Mouse (Mus musculus) fibroblast of lung, adult 2 months (primary cell): ENCODE results near the gene Card11.

Experiments
- DNase-seq: peaks from one replicate; pipeline ENCODE4 v3.0.0-alpha.2; 2011; ENCODE audit warnings: low read depth

Card11 gene

DNA sequence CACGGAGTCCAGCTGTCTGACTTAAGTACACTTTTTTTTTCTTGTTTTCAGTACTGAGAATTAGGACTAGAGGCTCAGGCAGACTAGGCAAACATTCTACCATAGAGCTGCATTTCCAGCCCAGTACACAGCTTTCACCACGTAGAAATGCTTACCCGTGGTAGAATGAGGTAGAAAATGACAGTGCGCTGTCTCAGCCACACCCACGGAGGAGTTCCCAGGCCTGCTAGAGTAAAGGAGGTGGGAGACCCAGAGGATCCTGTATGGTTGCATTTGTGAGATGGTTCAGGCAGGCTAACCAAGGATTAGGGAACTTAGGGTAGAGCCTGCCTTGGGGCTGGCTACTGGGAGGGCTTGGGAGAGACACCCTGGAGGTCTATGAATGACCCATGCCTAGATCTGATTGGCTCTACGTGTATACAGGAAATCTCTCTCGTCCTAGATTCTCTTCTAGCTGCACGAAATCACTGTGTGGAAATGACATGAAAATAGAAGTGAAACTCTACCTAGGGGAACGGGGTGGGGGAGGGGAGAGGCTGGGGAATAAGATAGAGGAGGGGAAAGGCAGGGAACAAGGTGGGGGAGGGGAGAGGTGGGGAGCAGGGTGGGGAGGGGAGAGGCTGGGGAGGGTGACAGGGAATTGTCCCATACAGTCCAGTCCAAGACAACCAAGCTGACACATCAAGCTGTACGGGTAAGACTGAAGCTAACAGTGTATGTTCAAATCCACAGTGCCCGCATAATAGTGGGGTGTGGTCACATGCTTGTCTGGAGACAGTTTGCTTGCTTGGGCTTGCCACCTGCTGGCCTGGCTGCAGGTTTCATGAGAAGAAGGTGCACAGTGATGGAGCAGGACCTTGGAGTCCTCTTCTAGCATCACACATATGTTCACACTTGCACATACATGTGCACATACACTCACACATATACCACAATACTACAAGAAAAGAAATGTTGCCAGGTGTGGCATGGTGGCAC lies 8.0 kb downstream of the Card11 start:
- no peak for DNase-seq

GRCm38 (mm10) chr5:140985311-140986050 lies 14.9 kb downstream of the Card11 start:
- DNase-seq = no peak

DNA sequence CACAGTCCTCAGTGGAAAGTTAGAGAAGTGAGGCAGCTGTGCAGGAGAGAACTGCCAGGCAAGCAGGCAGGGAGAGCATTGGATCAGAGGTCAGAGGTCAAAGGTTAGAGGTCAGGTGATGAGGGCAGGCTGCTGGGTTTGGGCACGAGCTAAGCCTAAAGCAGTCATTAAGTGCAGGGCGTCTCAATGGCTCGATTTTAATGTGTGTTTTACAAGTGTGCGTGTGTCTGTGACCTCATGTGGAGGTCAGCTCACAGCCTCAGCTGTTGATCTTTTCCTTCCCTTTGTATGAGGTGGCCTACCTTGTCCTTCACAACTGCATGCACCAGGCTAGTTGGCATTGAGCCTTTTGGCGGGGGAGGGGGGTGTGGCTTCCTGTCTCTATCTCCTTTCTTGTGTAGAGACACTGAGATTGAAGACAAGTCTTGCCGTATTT lies 19.0 kb downstream of the Card11 start:
- DNase-seq = no peak

DNA sequence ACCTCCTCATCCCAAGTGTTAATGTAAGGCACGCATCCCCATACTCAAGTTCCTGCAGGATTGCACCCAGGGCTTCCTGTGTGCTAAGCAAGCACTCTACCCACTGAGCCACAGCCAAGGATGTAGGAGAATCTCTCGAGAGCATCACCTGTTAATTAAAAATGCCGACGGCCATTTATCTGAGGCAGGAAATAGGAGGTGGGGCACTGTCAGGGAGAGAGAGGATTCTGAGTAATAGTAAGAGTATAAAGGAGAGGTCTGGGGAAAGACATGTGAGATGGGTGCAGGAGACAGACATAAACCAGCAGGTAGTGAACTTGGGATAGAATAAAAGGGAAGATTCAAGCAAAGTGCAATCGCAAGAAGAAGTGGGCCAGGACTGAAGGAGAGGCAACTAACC lies 19.6 kb downstream of the Card11 start:
- no peak for DNase-seq

- DNase-seq = no peak
Observed at GRCm38 (mm10) chr5:140980051-140980450, 20.3 kb downstream of the Card11 start.

DNA sequence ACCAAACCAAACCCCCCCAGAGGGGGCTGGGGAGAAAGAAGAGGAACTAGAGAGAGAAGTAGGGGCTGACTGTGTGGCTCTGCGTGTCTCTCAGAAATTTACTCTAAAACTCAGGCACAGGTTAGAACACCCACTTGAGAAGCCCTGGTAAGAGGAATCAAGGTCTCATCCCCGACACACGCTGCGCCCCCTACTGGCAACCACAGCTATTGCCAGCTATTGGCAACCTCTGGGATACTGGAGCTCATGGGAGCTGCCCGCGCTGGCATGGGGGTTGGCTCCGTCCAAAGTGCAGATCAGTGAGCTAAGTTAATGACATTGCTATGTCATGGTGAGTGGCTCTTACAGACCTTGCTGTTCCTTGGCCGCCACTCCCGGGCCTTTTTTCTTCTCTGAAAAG lies 37.4 kb downstream of the Card11 start:
- no peak for DNase-seq

GRCm38 (mm10) chr5:140960732-140961131 lies 39.6 kb downstream of the Card11 start:
- no peak for DNase-seq

DNA sequence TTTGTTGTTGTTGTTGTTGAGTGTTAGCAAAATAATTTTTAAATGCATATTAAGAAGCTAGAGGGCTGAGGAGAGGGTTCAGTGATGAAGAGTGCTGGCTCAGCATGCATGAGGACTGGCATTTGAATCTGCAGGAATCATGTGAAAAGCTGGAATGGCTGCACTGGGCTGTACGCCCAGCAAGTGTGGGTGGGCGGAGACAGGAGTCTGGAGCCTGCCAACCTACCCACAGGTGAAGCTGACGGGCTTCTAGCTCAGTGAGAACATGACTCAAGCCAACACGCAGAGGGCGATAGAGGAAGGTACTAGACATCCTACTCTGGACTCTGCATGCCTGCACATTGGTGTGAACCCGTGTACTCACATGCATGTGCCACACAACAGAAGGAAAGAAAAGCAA lies 41.2 kb downstream of the Card11 start:
- DNase-seq = no peak

GRCm38 (mm10) chr5:140957106-140957505 lies 43.3 kb downstream of the Card11 start:
- no peak for DNase-seq

DNA sequence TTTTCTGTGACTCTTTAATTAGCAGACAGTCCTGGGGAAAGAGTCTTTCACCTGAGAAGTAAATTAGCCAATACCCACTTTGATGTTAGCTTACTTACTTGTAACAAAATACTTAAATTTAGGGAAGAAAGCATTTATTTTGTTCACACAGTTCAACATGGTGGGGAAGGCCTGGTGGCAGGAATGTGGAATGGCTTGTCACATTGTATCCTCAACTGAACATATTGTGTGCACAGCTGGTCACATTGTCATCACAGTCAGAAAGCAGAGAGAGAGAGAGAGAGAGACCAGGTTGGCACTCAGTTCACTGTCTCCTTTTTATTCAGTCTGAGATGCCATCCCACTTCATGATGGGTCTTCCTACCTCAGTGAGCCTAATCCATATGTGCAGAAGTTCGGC lies 44.7 kb downstream of the Card11 start:
- DNase-seq = no peak

DNA sequence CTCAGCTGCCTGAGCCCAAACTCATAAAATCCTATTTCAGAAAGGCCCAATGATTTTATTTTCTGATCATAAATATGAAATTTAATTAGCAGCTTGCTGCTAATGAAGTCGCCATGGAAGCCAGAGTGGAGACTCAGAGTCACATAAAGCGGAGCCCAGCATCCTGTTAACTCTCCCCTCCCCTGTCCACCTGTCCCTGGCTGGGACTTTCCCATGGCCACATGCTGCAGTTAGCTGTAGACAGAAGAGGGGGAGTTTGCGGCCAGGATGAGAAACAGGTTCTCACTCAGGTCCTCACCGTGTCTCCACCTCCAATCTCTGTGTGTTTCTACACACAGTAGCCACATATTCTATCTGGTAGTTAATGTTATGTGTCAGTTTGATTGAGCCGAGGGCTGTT lies 48.6 kb downstream of the Card11 start:
- DNase-seq = no peak

- DNase-seq = no peak
Observed at GRCm38 (mm10) chr5:140948009-140948408, 52.4 kb downstream of the Card11 start.

DNA sequence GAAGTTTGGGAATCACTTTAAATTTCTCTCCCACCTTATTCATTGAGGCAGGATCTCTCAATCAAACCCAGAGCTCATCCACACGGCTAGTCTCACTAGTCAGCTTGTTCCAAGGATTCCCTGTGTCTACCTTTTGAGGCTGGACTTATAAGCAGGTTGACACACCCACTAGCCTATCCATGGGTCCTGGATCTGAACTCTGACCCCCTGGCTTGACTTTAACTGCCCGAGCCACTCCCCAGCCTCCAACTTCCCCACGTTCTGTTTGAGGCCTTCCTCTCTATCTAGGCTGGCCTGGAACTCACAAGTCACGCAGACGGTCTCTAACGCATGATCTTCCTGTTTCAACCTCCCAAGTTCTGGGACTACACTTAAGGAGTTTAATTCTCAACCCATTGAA lies 54.3 kb downstream of the Card11 start:
- no peak for DNase-seq

GRCm38 (mm10) chr5:140944382-140945125 lies 55.8 kb downstream of the Card11 start:
- DNase-seq = no peak

- DNase-seq = no peak
Observed at GRCm38 (mm10) chr5:140940923-140941491, 59.4 kb downstream of the Card11 start.

- DNase-seq = no peak
Observed at GRCm38 (mm10) chr5:140940257-140940922, 60.0 kb downstream of the Card11 start.

DNA sequence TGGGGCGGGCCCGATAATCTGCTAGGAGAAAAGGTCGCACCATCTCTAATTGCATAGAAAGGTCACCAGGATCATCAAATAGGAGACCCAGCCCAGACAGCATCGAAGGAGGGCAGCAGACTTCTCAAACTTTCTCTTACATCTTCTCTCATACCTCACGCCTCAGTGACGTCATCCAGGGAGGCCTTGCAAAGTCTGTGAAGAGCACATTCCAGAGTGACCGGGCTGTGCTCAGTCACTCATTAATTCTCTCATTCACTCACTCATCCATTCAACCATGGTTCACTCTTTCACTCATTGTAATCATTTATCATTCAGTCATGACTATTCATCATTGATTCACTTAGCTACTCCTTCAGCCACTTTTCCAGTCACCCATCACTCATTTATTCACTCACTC lies 63.6 kb downstream of the Card11 start:
- DNase-seq = no peak

DNA sequence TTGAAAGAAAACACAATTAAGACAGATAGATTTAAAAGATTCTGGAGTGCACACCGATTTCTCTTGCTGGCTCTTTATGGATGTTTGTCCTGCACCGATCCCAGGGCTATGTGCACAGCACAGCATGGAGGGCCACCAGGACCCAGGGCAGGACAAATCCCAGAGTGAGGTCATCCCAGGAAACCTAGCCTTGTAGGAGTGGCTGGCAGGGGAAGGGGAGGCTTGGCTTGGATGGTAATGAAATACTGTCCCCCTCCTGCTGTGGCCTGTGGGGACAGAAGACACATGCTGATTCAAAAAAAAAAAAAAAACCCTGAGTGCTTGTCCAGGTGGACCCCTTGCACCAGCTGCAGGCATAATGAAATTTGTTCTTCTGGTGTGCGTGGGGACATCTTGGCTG lies 64.5 kb downstream of the Card11 start:
- no peak for DNase-seq

DNA sequence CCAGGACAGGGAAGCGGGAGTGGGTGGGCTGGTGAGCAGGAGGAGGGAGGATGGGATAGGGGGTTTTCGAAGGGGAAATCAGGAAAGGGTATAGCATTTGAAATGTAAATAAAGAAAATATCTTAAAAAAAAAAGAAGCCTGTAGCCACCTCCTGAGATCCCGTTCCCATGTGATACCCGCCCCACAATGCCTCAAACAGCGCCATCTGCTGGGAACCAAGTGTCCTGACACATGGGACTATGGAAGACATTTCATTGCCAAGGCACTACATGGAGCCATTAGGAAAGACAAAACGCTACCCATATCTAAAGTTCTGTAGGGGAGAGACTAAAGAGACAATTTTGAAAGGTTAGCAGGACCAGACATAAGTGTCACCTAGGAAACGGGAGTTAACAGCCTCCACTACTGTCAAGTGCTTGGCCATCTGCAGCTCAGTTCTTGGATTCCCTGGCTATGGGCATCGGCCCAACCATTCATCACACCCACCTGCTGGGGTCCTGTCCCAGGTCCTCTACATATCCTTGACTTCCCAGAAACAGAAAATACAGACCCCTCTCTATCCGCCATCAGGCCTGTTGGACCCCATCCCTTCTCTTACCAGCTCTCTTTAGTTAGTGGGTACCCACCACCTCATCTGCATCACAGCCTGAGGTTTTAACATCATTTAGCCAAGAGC lies 65.6 kb downstream of the Card11 start:
- no peak for DNase-seq

DNA sequence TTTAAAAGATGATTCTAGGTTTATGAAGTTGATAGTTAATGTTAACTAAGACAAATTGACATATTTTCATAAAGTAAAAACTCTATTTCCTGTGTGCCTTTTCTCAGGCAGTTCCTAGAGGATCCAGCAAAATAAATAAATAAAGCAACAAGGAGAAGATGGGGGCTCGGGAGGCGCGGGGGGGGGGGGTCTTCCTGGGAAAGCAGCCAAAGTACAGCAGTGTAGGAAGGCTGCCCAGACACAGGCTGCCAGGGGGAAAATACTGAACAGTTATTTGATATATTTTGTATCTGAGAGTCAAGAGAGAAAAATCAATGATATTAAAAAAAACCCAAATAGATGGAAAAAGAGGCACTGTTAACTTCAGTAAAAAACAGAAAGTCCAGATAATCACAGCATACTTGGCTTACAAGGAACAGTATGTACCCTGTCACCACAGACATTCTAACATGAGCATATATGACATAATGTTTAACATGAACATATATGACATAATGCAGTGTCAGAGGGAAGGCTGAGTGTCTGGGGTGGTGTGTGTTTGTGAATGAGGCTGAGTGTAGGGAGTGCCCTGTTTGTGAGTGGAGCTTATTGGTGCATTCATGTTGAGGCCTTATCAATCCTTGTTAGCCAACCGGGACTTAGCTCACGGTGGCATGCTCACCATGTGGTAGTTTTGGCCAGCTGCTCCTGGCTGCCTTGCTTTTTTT lies 68.7 kb downstream of the Card11 start:
- DNase-seq = no peak
